Mouse (Mus musculus) small intestine, adult 2 months (tissue): ENCODE results near the gene Gm9045. TPM values are rescaled to one million over a fixed set of nuclear protein-coding genes. Genes with fewer than 3 reads are reported as not detected.
"Not testable (repeated sequence)": the region's sequence is repeated elsewhere in the genome, so short reads cannot be mapped to it uniquely, and the experiment has no call there.

Experiments used
- H3K27ac ChIP-seq: fragments of 200-500 bp; 2 replicates; pipeline ENCODE4 v1.5.1; 2012; ENCODE audit warnings: low read depth, low read length, control low read depth, inconsistent platforms; ENCODE audit not compliant: insufficient read depth
- H3K27me3 ChIP-seq: fragments of 200-500 bp; 2 replicates; pipeline ENCODE4 v1.6.1; 2012; ENCODE audit warnings: mild to moderate bottlenecking, moderate library complexity, low read length, inconsistent platforms; ENCODE audit not compliant: control insufficient read depth, insufficient read depth
- H3K36me3 ChIP-seq: fragments of 200-500 bp; 2 replicates; pipeline ENCODE4 v1.6.1; 2012; ENCODE audit warnings: mild to moderate bottlenecking, low read length, control low read depth, inconsistent platforms; ENCODE audit not compliant: control insufficient read depth, insufficient read depth
- H3K4me1 ChIP-seq: fragments of 200-500 bp; 2 replicates; pipeline ENCODE4 v1.6.1; 2012; ENCODE audit warnings: low read length, inconsistent platforms, mixed read lengths; ENCODE audit not compliant: control insufficient read depth, insufficient read depth, insufficient read length
- H3K4me3 ChIP-seq: fragments of 200-500 bp; 2 replicates; pipeline ENCODE4 v1.5.1; 2012; ENCODE audit warnings: low read depth, mild to moderate bottlenecking, control low read depth, inconsistent platforms, low read length, moderate library complexity
- CTCF ChIP-seq: fragments of 200-500 bp; IDR thresholded peaks from 2 replicates; pipeline ENCODE4 v1.5.1; 2012; ENCODE audit warnings: low read depth, mild to moderate bottlenecking, control low read depth, inconsistent platforms, low read length, moderate library complexity, mixed read lengths; ENCODE audit not compliant: insufficient replicate concordance, insufficient read length; ENCODE audit errors: extremely low read depth
- POLR2A ChIP-seq: fragments of 200-500 bp; IDR thresholded peaks from 2 replicates; pipeline ENCODE4 v1.6.1; 2012; ENCODE audit warnings: low read depth, mild to moderate bottlenecking, control low read depth, inconsistent platforms, low read length, moderate library complexity
- WGBS: fragments of 180-500 bp; shearing (Covaris S2); methylation state at CpG from one replicate; pipeline ENCODE4 v1.1.7; 2018; 5-methylcytosine and 5-hydroxymethylcytosine counted together
- polyA plus RNA-seq: library from polyadenylated mRNA; depleted of rRNA; stranded (reverse); fragments of >200 nt; gene quantifications from 2 replicates; pipeline ENCODE4 v1.2.3, GENCODE M21; 2012; rRNA removed

The Gm9045 gene
- polyA plus RNA-seq, 1 experiment = not detected

DNA sequence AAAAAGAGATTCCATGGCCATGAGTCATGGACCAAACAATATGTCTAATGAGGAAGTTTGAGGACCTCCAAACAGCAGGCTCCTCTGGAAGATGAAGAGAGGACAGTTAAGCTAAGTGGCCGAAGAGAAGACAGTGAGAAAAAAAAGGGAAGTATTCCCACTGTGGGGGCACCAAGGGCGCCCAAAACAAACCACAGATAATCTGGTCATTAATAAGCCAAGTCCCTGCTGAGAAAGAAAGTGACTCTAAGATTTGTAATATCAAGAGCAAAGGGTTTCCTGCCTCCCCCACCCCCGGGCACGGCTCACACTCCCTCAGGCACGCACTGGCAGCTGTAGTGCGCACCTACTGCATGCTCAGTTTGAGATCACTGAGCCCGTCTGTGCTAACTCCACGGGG is 18.6 kb downstream of the Gm9045 start:
- Histone ChIP-seq H3K36me3 (no peaks in the 10 kb centered on the region), H3K4me3 (no peak overlapping the region)

GRCm38 (mm10) chr10:118302133-118302532 is 35.5 kb downstream of the Gm9045 start:
- WGBS = 37% methylated on average over 2 of the region's 2 CpGs
- H3K4me1 ChIP-seq, H3K4me3 ChIP-seq: not testable (repeated sequence)

More for the DNA sequence above, 18.6 kb downstream of the Gm9045 start:
- WGBS = 77% methylated on average over 8 of the region's 8 CpGs
- Histone ChIP-seq H3K27ac (no peak overlapping the region), H3K27me3 (no peaks in the 10 kb centered on the region; the same call in 1 of the 2 replicates), H3K4me1 (no peaks in the 10 kb centered on the region)
- TF ChIP-seq CTCF (no peak), POLR2A (no peak)

DNA sequence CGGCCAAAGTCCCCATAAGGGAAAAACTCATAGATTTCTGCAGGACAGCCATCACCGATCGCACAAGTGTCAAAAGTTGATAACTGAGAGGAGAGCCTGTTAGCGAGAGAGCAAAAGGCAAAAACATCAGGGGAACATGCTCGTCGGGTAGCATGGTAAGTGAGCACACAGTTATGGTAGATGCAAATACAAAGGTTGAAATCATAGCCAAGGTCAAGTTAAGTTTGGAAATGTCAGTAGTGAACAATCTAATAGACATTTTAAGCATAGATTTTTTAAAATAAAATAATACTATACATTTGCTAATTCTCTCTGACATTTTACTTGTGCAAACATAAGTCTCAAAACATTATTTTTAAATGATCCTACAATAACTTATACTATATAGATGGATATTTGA is 42.7 kb downstream of the Gm9045 start, which contains the start of gene Iltifb:
Iltifb (minus strand) TSS at position 101 of the 400 bp plus-strand sequence.
- no peaks in the 10 kb centered on the region for H3K27me3 ChIP-seq
- no peaks in the 10 kb centered on the region for H3K36me3 ChIP-seq
- 88% methylated on average over 6 of the region's 6 CpGs for WGBS
- H3K4me1 ChIP-seq = no peaks in the 10 kb centered on the region
- TF ChIP-seq CTCF = no peak
- no peak for TF ChIP-seq POLR2A
- H3K27ac ChIP-seq = no peak within 1 kb of the TSS
- H3K4me3 ChIP-seq = no peak within 1 kb of the TSS

More at GRCm38 (mm10) chr10:118302133-118302532, 35.5 kb downstream of the Gm9045 start:
- H3K27me3 ChIP-seq, H3K36me3 ChIP-seq, H3K27ac ChIP-seq: not testable (repeated sequence)

Other genes starting within 250 kb of the Gm9045 start
- 0.75 and 1.4 TPM in 2 replicates for gene Mdm1, start 196.0 kb downstream of the Gm9045 start, polyA plus RNA-seq
- not detected in 2 replicates for gene Il22, start 132.9 kb downstream of the Gm9045 start, polyA plus RNA-seq
- not detected in 2 replicates for gene Gm32717, start 97.1 kb downstream of the Gm9045 start, polyA plus RNA-seq
- gene Gm32802, start 79.1 kb downstream of the Gm9045 start, polyA plus RNA-seq = not detected in 2 replicates
- gene Iltifb, start 42.8 kb downstream of the Gm9045 start, polyA plus RNA-seq = 0.16 TPM in 1 of 2 replicates, not detected in the other
- gene Gm9040, start 10.9 kb downstream of the Gm9045 start, polyA plus RNA-seq = not detected in 2 replicates
- gene Gm9044, start 5.4 kb downstream of the Gm9045 start, polyA plus RNA-seq = not detected in 2 replicates
- not detected in 2 replicates for gene Gm9046, start 5.4 kb upstream of the Gm9045 start, polyA plus RNA-seq
- gene Gm9048, start 10.8 kb upstream of the Gm9045 start, polyA plus RNA-seq = not detected in 2 replicates
- gene Gm9049, start 16.3 kb upstream of the Gm9045 start, polyA plus RNA-seq = not detected in 2 replicates
- not detected in 2 replicates for gene Ifng, start 103.2 kb upstream of the Gm9045 start, polyA plus RNA-seq